Mouse (Mus musculus) hindbrain, embryonic 10.5 days (tissue): ENCODE data around the gene Podn. TPM values are rescaled to one million over a fixed set of nuclear protein-coding genes. Genes with fewer than 3 reads are reported as not detected.

ENCODE experiments used
- DNase-seq: peaks from one replicate; pipeline ENCODE4 v3.0.0-alpha.2; 2017; ENCODE audit warnings: low spot score
- H3K27ac ChIP-seq: fragments of 300-500 bp; sonication (generic); 2 replicates; pipeline ENCODE4 v1.5.1; 2016; ENCODE audit warnings: mild to moderate bottlenecking, moderate library complexity
- H3K27me3 ChIP-seq: fragments of 300-500 bp; sonication (generic); 2 replicates; pipeline ENCODE4 v1.6.1; 2016; ENCODE audit warnings: mild to moderate bottlenecking; ENCODE audit not compliant: poor library complexity, insufficient read depth, severe bottlenecking
- H3K36me3 ChIP-seq: fragments of 300-500 bp; sonication (generic); 2 replicates; pipeline ENCODE4 v1.6.1; 2016; ENCODE audit warnings: mild to moderate bottlenecking, moderate library complexity
- H3K4me1 ChIP-seq: fragments of 300-500 bp; sonication (generic); replicated peaks from 2 replicates; pipeline ENCODE4 v1.6.1; 2016; ENCODE audit warnings: mild to moderate bottlenecking
- H3K4me3 ChIP-seq: fragments of 300-500 bp; sonication (generic); 2 replicates; pipeline ENCODE4 v1.5.1; 2016; ENCODE audit warnings: mild to moderate bottlenecking, moderate library complexity
- H3K9me3 ChIP-seq: fragments of 300-500 bp; sonication (generic); 2 replicates; pipeline ENCODE4 v1.6.1; 2016; ENCODE audit warnings: mild to moderate bottlenecking, moderate library complexity
- WGBS: fragments of 180-500 bp; shearing (Covaris S2); methylation state at CpG from one replicate; pipeline ENCODE4 v1.1.7; 2016; 5-methylcytosine and 5-hydroxymethylcytosine counted together
- polyA plus RNA-seq: library from polyadenylated mRNA; unstranded; fragments of >200 nt; fragmentation: Nextera tagmentation; extraction: Ambion mirVana; gene quantifications from 2 replicates; pipeline ENCODE4 v1.2.1, GENCODE M21; 2016

Podn gene
- polyA plus RNA-seq, 1 experiment from 2014 or later = 0.34 TPM

DNA sequence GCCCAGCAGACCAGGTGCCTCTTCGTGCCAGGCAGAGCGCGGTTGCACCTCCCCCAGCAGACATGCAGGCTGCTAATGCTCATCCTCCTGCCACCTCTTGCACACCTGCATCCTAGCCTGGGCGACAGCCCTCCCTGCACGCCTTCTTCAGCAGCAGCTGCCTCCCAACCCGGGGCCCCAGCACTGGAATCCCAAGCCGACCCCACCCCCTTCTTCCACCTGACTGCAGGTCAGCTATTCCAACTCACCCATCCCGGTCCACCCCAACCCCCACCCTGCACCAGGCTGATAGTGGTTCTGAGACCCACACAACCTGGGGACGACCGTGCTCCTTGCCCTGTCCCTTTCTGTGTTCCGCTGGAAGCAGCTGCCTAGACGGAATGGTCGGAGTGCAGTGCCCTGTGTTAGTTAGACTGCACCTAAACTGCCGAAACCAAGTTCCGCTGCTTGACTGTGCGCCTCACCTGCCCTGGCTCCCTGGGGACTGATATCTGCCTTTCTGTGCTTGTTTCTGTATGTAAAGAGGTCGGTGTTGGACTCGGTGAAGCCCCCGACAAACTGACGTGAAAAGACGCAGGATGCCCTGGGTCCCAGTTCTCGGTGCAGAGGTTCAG, 65.2 kb downstream of the Podn start:
- peaks cover 18% of the 10 kb centered on the region for H3K4me1 ChIP-seq
- no peaks in the 10 kb centered on the region for H3K36me3 ChIP-seq
- DNase-seq = peak; percentile 16
- H3K27me3 ChIP-seq = peaks cover 76% of the 10 kb centered on the region
- H3K9me3 ChIP-seq = no peaks in the 10 kb centered on the region
- H3K4me3 ChIP-seq = peak overlapping the region; percentile 62
- WGBS = 2% methylated on average over 22 of the region's 22 CpGs
- H3K27ac ChIP-seq = no peak overlapping the region

DNA sequence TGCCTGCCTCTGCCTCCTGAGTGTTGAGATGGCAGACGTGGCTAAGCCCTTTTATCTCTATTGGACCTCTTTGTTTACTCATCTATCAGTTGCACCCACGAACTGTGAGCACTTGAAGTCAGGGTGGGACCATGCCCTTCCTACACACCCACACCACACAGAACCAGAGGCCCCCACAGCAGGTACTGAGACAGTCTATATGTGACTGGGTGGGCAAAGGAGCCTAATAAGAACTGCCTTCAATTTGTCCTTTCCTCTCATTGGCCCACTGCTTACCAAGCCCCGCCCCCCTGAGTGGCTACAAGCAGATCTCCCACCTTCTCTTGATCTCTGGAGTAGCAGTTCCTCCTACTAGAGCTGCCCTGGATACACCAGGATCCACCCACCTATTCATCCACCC, 70.1 kb downstream of the Podn start:
- Histone ChIP-seq H3K9me3 (no peaks in the 10 kb centered on the region), H3K4me1 (peaks cover 20% of the 10 kb centered on the region), H3K4me3 (no peak overlapping the region), H3K27me3 (peaks cover 60% of the 10 kb centered on the region), H3K27ac (no peak overlapping the region), H3K36me3 (no peaks in the 10 kb centered on the region)
- 41% methylated on average over 3 of the region's 3 CpGs for WGBS
- no peak for DNase-seq

DNA sequence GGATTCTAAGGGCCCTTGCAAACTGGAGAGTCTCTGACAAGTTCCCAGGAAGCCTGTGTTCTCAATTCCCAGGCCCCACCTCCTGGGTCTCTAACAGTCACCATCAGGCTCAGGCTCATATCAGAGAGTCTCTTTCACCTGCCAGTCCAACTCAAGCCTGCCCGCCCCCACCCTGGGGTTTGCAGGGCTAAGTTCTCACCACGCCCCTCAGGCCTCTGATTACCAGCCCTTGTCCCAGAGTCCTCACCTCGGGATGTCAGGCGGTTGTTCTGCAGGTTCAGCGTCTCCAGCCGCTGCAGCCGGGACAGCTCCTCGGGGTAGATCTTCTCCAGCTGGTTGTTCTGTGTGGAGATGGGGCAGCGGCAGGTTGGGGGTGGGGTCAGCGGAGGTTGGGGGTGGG, 71.0 kb downstream of the Podn start:
- Histone ChIP-seq H3K4me3 (peak overlapping the region; percentile 34), H3K9me3 (no peaks in the 10 kb centered on the region), H3K36me3 (no peaks in the 10 kb centered on the region), H3K27ac (peak overlapping the region; percentile 45), H3K4me1 (peaks cover 14% of the 10 kb centered on the region), H3K27me3 (peaks cover 51% of the 10 kb centered on the region)
- DNase-seq = peak; percentile 25
- WGBS = 2% methylated on average over 10 of the region's 10 CpGs

DNA sequence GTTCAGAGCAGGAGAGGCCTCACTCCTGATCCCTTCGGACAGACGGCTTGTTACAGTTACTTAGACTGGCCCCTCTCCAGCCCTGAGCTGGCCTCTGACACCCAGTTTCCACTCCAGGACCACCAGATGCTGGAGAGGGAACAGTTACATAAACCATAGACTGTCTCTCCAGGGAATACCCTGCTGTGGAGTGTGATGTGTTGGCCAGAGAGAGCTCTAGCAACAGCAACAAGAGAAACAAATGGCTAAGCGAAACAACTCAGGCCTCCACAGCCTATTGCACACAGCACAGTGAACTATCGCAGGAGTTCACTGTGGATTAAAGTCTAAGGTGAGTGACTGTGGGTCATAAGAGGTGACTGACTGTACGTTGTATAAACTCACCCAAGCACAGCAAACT, 71.6 kb downstream of the Podn start:
- H3K4me1 ChIP-seq = peaks cover 14% of the 10 kb centered on the region
- H3K9me3 ChIP-seq = no peaks in the 10 kb centered on the region
- H3K36me3 ChIP-seq = no peaks in the 10 kb centered on the region
- no peak for DNase-seq
- 72% methylated on average over 5 of the region's 5 CpGs for WGBS
- peaks cover 45% of the 10 kb centered on the region for H3K27me3 ChIP-seq
- no peak overlapping the region for H3K4me3 ChIP-seq
- no peak overlapping the region for H3K27ac ChIP-seq

DNA sequence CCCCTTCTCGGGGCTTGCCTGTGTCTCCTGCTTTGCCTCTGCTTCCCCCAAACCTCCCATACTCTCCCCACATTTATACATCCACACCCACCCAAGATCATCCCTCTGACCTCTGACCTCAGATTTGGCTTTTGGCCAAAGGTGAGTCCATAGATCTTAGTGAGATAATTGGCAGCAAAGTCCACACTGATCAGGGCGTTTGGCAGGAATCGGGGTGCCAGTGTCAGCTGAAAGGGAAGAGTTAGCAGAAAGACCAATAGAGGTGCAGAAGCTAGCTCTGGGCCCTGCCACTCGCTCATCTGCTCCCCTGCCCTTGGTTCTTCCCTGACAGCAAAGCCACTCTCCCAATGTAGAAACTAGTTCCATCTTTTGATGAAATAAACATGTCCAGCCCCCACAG, 73.1 kb downstream of the Podn start:
- Histone ChIP-seq H3K36me3 (no peaks in the 10 kb centered on the region), H3K4me3 (no peak overlapping the region), H3K27ac (no peak overlapping the region), H3K4me1 (peaks cover 26% of the 10 kb centered on the region), H3K9me3 (no peaks in the 10 kb centered on the region), H3K27me3 (peaks cover 31% of the 10 kb centered on the region)
- DNase-seq = no peak
- 82% methylated on average over 4 of the region's 4 CpGs for WGBS

DNA sequence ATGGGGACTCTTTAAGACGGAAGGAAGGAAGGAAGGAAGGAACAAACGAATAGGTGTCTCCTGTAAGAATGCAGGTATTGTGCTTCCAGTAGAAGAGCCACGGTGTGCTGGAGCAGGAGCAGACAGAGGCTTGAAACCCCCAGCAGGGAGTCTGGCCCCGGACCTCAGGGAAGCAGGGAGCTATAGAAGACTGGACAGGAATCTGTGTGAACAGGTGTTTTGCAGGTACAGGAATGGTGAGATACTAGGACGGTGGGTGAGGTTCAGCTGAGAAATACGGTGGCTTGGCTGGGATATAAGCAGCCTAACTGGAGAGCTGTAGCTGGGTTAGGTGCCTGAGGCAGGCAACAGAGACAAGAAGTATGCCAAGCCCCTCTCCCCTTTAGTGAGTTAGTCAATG, 76.1 kb downstream of the Podn start:
- no peaks in the 10 kb centered on the region for H3K9me3 ChIP-seq
- H3K4me3 ChIP-seq = no peak overlapping the region
- no peaks in the 10 kb centered on the region for H3K36me3 ChIP-seq
- DNase-seq = no peak
- WGBS = 83% methylated on average over 6 of the region's 6 CpGs
- peaks cover 24% of the 10 kb centered on the region for H3K4me1 ChIP-seq
- peaks cover 11% of the 10 kb centered on the region for H3K27me3 ChIP-seq
- no peak overlapping the region for H3K27ac ChIP-seq

DNA sequence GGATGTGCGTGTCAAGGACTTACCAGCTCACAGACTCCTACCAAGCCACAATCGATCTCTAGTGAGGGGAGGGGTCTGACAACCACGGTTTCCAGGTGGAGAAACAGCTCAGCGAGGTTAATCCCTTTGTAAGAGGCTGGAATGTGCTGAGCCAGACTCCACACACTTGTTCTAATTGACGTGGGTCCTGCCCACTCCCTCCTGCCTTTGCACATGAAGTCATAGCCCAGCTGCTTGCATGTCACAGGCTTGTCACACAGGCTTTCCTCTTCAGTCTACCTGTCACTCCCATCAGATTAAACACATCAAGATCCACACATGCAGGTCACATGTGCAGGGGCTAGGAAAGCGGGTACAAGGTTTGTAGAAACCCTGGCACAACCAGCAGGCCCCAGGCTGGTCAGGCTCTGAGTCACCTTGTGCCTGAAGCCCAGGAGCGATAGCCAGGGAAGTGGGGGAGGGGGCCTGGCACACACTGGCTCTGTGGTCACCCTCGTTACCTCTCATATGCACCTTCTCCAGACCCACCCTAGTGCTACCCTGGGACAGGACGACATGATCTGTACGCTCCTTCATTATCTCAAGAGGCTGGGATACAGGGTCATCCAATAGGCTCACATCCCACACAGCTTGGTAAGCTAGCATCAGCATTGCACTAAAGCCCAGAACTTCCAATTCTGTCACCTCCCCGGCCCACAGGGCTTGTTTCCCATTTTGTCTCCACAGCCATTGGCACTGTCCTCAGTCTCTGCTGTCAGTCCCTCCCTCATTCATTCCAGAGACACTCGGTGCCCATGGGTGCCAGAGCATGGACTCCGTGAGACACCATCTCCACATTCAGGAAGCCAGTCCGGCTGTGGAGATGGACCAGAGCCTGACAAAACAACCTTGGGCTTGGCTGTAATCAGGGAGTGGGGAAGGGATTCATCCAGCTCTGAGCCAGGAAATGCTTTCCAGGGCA, 77.0 kb downstream of the Podn start:
- DNase-seq = no peak
- Histone ChIP-seq H3K4me3 (no peak overlapping the region), H3K4me1 (peaks cover 17% of the 10 kb centered on the region), H3K36me3 (no peaks in the 10 kb centered on the region), H3K27ac (no peak overlapping the region), H3K27me3 (peaks cover 5% of the 10 kb centered on the region; the same call in 1 of the 2 replicates), H3K9me3 (no peaks in the 10 kb centered on the region)
- WGBS = 59% methylated on average over 14 of the region's 14 CpGs

DNA sequence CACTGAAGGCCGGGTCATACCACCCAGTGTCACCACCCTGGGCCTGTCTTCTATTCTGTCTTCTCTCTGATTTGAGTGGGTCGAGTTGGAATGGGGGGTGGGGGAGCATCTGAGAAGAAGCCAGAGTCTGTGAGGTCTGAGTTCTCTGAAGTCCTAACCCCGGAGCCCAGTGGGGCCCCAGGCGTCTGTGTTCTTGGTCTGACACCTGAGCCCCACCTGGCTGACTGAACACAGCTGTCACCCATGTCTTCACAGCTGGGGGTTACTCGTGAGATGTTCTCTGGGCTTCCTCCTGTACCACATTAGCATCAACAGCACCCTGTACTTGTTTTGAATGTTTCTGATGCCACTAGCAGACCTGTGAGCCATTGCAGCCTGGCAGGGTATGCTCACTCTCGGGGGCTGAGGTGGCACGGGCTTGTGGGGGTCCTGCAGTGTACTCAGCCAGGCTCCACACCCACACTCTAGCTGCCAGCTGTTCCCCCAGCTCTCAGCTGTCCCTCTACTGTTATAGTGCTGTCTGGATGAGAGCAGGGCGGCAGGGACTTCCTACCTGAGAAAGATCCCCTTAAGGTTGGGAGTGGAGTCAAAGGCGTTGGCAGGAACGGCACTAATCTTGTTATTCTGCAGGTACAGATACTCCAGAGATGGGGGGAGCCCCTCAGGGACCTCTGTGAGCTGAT, 77.9 kb downstream of the Podn start:
- Histone ChIP-seq H3K27me3 (no peaks in the 10 kb centered on the region), H3K4me1 (peaks cover 17% of the 10 kb centered on the region), H3K27ac (peak overlapping the region; percentile 53; the same call in 1 of the 2 replicates), H3K36me3 (no peaks in the 10 kb centered on the region), H3K9me3 (no peaks in the 10 kb centered on the region), H3K4me3 (no peak overlapping the region)
- 60% methylated on average over 10 of the region's 10 CpGs for WGBS
- DNase-seq = no peak

DNA sequence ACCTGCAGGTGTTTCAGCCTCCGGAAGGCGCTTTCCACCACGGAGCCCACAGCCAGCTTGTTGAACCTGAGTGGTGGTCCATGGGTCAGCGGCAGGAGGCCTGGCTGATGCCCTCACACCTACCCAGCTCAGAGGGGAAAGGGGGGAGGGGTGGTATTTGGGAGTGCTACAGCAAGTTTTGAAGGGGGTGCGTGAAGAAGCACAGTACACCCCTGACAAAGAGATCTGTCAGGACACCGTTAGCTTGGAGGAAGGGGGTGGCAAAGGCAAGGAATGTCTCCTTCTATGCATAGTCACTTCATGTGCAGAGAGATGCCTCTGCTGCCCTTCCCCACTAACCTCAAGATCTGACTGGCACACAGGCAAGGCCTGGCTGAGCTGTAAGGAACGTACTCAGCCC, 78.4 kb downstream of the Podn start:
- no peaks in the 10 kb centered on the region for H3K36me3 ChIP-seq
- no peaks in the 10 kb centered on the region for H3K9me3 ChIP-seq
- H3K27ac ChIP-seq = no peak overlapping the region
- H3K4me3 ChIP-seq = no peak overlapping the region
- no peak for DNase-seq
- WGBS = 85% methylated on average over 7 of the region's 7 CpGs
- H3K4me1 ChIP-seq = peaks cover 17% of the 10 kb centered on the region
- no peaks in the 10 kb centered on the region for H3K27me3 ChIP-seq

DNA sequence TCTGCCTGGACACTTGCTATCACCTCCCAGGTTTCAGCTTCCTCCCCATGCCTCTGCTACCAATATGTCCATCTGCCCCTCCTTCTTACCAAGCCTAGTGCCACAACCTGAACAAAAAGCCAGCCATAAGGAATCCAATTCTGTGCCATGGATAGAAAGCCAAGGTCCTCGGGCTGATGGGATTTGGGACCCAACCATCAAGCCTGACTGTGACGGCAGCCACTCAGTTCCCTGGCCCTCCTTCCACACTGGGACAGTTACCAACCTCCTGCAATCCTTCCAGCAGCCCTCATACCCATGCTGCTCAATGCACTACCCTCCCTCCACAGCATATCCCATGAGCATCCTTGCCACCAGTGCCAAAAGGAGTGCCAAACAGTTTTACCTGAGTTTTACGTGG, 79.9 kb downstream of the Podn start:
- Histone ChIP-seq H3K4me3 (no peak overlapping the region), H3K36me3 (no peaks in the 10 kb centered on the region), H3K27ac (no peak overlapping the region), H3K27me3 (no peaks in the 10 kb centered on the region), H3K4me1 (peaks cover 17% of the 10 kb centered on the region), H3K9me3 (no peaks in the 10 kb centered on the region)
- WGBS = 84% methylated on average over 3 of the region's 3 CpGs
- no peak for DNase-seq

DNA sequence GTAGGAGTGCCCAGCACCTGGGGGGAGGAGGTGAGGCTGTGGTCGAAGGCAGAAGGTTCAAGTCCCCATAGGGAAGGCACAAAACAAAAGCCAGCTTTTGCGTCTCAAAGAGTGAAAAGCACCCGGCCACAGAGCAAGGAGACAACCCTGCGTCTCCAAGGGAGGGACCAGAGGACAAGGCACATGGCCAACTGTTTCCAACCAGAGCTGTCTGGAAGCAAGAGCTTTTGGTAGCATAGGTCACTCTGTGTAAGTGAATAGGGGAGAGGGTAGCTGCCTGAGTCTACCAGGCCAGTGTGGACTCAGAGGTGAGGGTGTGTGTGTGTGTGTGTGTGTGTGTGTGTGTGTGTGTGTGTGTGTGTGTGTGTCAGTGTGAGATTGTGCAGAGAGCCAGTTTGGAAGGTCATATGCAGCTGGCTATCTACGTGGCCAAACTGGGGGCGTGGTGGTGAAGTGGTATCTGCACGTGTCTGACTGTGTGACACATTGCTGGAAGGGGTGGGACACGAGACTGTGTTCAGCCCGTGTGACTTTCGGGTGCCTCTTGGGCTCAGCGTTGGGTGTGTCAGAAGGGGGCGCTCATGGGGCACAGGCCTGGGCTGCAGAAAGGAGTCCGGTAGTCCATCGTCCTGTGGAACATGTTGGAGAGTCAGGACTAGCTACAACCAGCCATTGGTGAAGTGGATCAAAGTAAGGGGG, 81.0 kb downstream of the Podn start:
- Histone ChIP-seq H3K4me1 (peaks cover 17% of the 10 kb centered on the region), H3K27ac (0 out of 2 replicates have a peak overlapping the region, but pooled peaks have one; percentile 8), H3K4me3 (no peak overlapping the region), H3K9me3 (no peaks in the 10 kb centered on the region), H3K27me3 (no peaks in the 10 kb centered on the region), H3K36me3 (no peaks in the 10 kb centered on the region)
- DNase-seq = no peak
- WGBS = 67% methylated on average over 14 of the region's 14 CpGs

DNA sequence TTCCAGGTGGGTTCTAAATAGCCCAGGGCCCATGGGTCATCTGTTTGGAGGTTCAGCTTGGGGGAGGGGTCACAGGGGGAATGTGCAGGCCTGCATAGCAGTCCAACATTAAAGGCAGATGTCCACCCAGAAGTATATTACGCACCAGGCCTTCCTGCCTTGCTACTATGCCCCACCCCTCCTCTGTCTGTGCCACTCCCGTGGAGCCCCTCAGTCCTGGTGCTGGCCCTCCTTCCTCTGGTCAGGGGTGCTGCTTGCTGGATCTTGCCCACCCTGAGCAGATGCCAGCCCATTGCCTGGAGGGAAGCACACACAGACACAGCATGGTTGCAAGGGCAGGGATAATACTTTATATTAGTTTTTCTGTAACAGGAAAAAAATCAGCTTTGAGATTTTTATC, 81.8 kb downstream of the Podn start:
- Histone ChIP-seq H3K27me3 (no peaks in the 10 kb centered on the region), H3K27ac (no peak overlapping the region), H3K4me3 (no peak overlapping the region), H3K4me1 (peaks cover 17% of the 10 kb centered on the region), H3K36me3 (no peaks in the 10 kb centered on the region), H3K9me3 (no peaks in the 10 kb centered on the region)
- no peak for DNase-seq
- 62% methylated on average over 2 of the region's 2 CpGs for WGBS
